Mouse (Mus musculus) hindbrain, embryonic 11.5 days (tissue): ENCODE results near the gene Vmn2r30. TPM values are rescaled to one million over a fixed set of nuclear protein-coding genes. Genes with fewer than 3 reads are reported as not detected.
A peak's percentile ranks its signal among the peaks of the same experiment; 100 is the strongest.
"Not testable (repeated sequence)": the region's sequence is repeated elsewhere in the genome, so short reads cannot be mapped to it uniquely, and the experiment has no call there.

Source experiments
- ATAC-seq: fragments of 200-750 bp; cut with Nextera tagmentation; 2 replicates; pipeline ENCODE4 v1.8.0; 2017; ENCODE audit warnings: mild to moderate bottlenecking, moderate TSS enrichment, moderate library complexity; ENCODE audit not compliant: low FRiP score
- DNase-seq: peaks from one replicate; pipeline ENCODE4 v3.0.0-alpha.2; 2015; ENCODE audit warnings: low spot score
- H3K27ac ChIP-seq: fragments of 300-500 bp; sonication (generic); 2 replicates; pipeline ENCODE4 v1.5.1; 2014; ENCODE audit warnings: mild to moderate bottlenecking, low read depth, low read length
- H3K27me3 ChIP-seq: fragments of 300-500 bp; sonication (generic); 2 replicates; pipeline ENCODE4 v1.6.1; 2014; ENCODE audit warnings: mild to moderate bottlenecking, low read length, moderate library complexity, mixed read lengths; ENCODE audit not compliant: control insufficient read depth, insufficient read depth
- H3K36me3 ChIP-seq: fragments of 300-500 bp; sonication (generic); 2 replicates; pipeline ENCODE4 v1.6.1; 2014; ENCODE audit warnings: mild to moderate bottlenecking, low read length, moderate library complexity, mixed read lengths; ENCODE audit not compliant: control insufficient read depth, insufficient read depth
- H3K4me1 ChIP-seq: fragments of 300-500 bp; sonication (generic); replicated peaks from 2 replicates; pipeline ENCODE4 v1.6.1; 2014; ENCODE audit warnings: low read length, mixed read lengths; ENCODE audit not compliant: control insufficient read depth, insufficient read depth
- H3K4me2 ChIP-seq: fragments of 300-500 bp; sonication (generic); replicated peaks from 2 replicates; pipeline ENCODE4 v1.6.1; 2014; ENCODE audit warnings: mild to moderate bottlenecking, low read depth, low read length
- H3K4me3 ChIP-seq: fragments of 300-500 bp; sonication (generic); 2 replicates; pipeline ENCODE4 v1.5.1; 2014; ENCODE audit warnings: low read depth, low read length
- H3K9ac ChIP-seq: fragments of 300-500 bp; sonication (generic); 2 replicates; pipeline ENCODE4 v1.6.1; 2014; ENCODE audit warnings: low read depth, low read length
- H3K9me3 ChIP-seq: fragments of 300-500 bp; sonication (generic); 2 replicates; pipeline ENCODE4 v1.6.1; 2016; ENCODE audit warnings: low read length; ENCODE audit not compliant: control insufficient read depth
- WGBS: fragments of 180-500 bp; shearing (Covaris S2); extraction: QIAGEN DNeasy Blood & Tissue Kit; methylation state at CpG from one replicate; pipeline ENCODE4 v1.1.7; 2014; 5-methylcytosine and 5-hydroxymethylcytosine counted together
- polyA plus RNA-seq: library from polyadenylated mRNA; unstranded; fragments of >200 nt; fragmentation: Nextera tagmentation; extraction: Ambion mirVana; gene quantifications from 2 replicates; pipeline ENCODE4 v1.2.1, GENCODE M21; 2014

Vmn2r30 gene
- polyA plus RNA-seq = not detected in 2 replicates

DNA sequence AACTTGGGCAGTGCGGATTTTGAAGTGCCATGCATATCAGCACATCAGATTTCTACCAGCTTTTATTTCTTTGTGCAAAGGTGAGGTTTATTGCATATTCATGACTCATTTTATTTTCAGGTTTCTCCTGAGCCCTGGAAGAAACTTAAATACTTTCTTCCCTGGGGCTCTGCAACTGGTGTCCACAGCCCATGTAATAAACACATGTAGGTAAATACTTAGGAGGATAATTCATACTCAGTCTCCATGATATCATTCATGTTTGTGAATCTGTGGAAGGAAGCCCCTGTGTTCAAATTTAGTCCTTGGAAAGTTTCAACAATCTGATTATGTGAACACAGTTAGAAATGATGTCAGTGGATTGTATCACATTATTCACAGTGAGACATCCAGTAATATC lies at the start of gene Vmn2r30:
Vmn2r30 (minus strand) TSS at position 101 of the 400 bp plus-strand sequence.
- not testable (repeated sequence) for H3K36me3 ChIP-seq, H3K9ac ChIP-seq, H3K9me3 ChIP-seq, ATAC-seq, DNase-seq, H3K4me1 ChIP-seq, H3K4me2 ChIP-seq, H3K4me3 ChIP-seq, H3K27ac ChIP-seq, H3K27me3 ChIP-seq
- no CpG with 5 or more reads among the region's 1 CpGs for WGBS

DNA sequence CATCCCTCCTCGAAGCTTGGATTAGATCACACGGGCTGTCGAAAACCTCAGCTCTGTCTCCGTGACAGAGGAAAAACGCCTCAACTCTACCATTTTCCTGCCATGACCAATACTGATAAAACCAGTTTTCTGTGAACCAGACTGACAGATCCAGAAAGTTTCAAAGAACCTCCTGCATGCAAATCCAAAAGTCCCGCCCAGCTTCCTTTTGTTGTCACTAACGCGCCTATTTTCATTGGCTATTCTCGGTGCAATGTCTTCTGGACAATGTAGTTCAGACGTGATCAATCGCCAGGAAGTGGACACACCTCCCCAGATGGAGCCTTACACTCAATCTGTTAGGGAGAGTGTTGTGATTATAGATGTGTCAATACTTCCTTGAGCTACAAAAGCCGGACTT lies 37.0 kb upstream of the Vmn2r30 start, which contains the start of gene Gm45783:
Gm45783 (minus strand) TSS at position 143 of the 400 bp plus-strand sequence.
- H3K27me3 ChIP-seq, H3K4me1 ChIP-seq, H3K9ac ChIP-seq, ATAC-seq, DNase-seq, H3K4me3 ChIP-seq, H3K4me2 ChIP-seq, H3K27ac ChIP-seq, H3K36me3 ChIP-seq, H3K9me3 ChIP-seq: not testable (repeated sequence)
- 50% methylated on average over 12 of the region's 12 CpGs for WGBS

DNA sequence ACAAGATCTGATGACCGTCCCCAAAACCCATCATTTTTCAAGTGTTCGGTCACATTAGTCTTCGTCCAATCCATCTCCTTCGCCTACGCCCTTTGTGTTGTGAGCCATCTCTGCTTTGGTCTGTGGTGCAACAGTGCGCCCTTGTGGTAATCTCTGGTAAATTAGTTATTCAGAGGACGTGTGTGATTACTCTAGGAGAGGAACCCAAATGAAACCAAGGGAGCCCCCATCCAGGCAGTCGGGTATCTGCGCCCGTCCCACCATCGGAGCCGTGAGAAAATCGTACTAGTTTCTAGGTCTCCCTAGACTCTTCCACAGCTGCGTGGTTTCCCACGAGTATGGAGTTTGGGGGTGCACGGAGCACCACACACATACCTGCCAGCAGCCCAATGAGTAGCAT lies 41.8 kb downstream of the Vmn2r30 start:
- WGBS = 80% methylated on average over 16 of the region's 16 CpGs

DNA sequence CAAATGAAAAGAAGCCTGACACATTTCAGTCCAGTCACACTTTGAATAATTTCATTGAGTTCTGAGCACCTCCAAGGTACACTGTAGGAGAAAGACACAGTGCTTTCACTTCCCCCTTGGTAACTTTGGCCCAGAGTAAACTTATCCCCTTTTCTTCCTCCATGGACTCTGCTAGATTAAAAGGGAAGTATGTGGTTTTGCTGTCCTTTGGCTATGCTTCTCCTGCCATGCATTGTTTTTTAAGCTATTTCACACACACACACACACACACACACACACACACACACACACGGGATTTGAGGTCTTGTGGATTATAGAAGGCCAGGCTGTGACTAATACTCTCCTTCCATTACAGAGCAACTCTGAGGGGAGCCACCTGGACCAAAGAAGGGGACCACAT lies 56.0 kb downstream of the Vmn2r30 start:
- no peak for ATAC-seq
- no peaks in the 10 kb centered on the region for H3K4me1 ChIP-seq
- 93% methylated on average over 1 of the region's 1 CpGs for WGBS

More for the DNA sequence above, 41.8 kb downstream of the Vmn2r30 start:
- Histone ChIP-seq H3K27ac (no peak overlapping the region), H3K27me3 (no peaks in the 10 kb centered on the region), H3K9me3 (no peaks in the 10 kb centered on the region), H3K36me3 (0 out of 2 replicates have a peak, but pooled peaks cover 2% of the 10 kb centered on the region), H3K4me3 (no peak overlapping the region), H3K4me2 (no peak overlapping the region), H3K4me1 (no peaks in the 10 kb centered on the region), H3K9ac (no peak overlapping the region)
- DNase-seq (peak; percentile 55), ATAC-seq (no peak)

DNA sequence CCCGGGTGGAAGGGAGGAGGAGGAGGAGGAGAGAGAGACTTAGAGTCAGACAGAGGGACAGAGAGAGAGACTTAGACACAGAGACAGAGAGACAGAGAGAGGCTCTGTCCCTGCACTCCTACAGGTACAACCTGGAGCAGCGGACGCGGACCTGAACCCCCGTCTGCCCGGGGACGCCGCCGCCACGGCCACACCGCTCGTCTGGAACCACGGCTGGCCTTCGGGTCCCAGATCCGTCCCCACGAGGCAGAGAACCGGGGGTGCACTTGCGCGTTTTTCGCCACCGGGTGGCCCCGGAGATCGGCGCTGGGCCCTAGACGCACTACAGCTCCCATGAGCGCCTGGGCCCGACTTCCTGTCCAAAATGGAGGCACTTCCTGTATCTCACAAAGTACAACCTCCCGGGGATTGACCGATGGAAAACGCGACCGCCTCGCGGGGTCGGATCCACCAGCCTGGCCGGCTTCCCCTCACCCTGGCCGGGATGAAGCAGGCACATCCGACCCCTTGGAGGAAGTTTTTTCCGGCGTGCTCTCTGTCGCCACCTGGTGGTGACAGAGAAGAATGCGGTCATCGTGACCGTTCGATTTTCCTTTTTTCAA lies 59.3 kb downstream of the Vmn2r30 start, which contains the start of gene Gm45844:
Gm45844 (minus strand) TSS at position 324 of the 602 bp plus-strand sequence.
- 41% methylated on average over 45 of the region's 45 CpGs for WGBS
- not testable (repeated sequence) for H3K27ac ChIP-seq, H3K9me3 ChIP-seq

More for the DNA sequence above, 56.0 kb downstream of the Vmn2r30 start:
- Histone ChIP-seq H3K27me3 (no peaks in the 10 kb centered on the region), H3K27ac (no peak overlapping the region), H3K4me2 (no peak overlapping the region), H3K4me3 (no peak overlapping the region), H3K9me3 (peaks cover 4% of the 10 kb centered on the region; the same call in 1 of the 2 replicates), H3K36me3 (0 out of 2 replicates have a peak, but pooled peaks cover 4% of the 10 kb centered on the region), H3K9ac (no peak overlapping the region)
- DNase-seq = no peak

DNA sequence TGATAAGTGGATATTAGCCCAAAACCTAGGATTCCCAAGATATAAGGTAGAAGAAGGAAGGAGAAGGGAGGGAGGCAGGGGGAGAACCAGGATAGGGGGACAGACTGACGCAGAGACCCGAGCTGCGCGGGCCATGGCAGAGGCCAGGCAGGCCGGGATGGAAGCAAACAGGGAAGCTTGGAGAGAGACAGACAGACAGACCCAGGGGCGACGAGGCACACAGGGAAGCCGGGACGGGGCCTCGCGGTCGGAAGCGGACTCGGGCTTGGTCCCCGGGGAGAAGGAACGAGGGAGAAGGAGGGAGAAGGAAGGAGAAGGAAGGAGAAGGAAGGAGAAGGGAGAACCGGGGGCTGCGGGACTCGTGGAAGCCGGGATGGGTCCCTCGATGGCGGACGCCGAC lies 59.9 kb downstream of the Vmn2r30 start:
- H3K9ac ChIP-seq = not testable (repeated sequence)
- ATAC-seq = peak; percentile 75; the same call in 1 of the 2 replicates

More for the DNA sequence above, 59.3 kb downstream of the Vmn2r30 start, which contains the start of gene Gm45844:
- ATAC-seq = peak; percentile 100
- H3K4me2 ChIP-seq = 0 out of 2 replicates have a peak within 1 kb of the TSS, but pooled peaks have one; percentile 8
- H3K36me3 ChIP-seq, H3K9ac ChIP-seq, H3K4me1 ChIP-seq, H3K27me3 ChIP-seq: not testable (repeated sequence)
- peak within 1 kb of the TSS; percentile 13 for H3K4me3 ChIP-seq
- DNase-seq = peak; percentile 78

More for the DNA sequence above, 59.9 kb downstream of the Vmn2r30 start:
- not testable (repeated sequence) for H3K4me1 ChIP-seq, H3K36me3 ChIP-seq, H3K27me3 ChIP-seq, H3K9me3 ChIP-seq, H3K27ac ChIP-seq
- peak overlapping the region; percentile 13 for H3K4me3 ChIP-seq
- DNase-seq = peak; percentile 57
- H3K4me2 ChIP-seq = 0 out of 2 replicates have a peak overlapping the region, but pooled peaks have one; percentile 8
- 39% methylated on average over 22 of the region's 24 CpGs for WGBS

Other genes starting within 250 kb of the Vmn2r30 start
- 18.1 and 19.9 TPM in 2 replicates for gene Zfp954, start 216.1 kb downstream of the Vmn2r30 start, polyA plus RNA-seq
- gene Zfp773, start 200.9 kb downstream of the Vmn2r30 start, polyA plus RNA-seq = 7.6 and 9.6 TPM in 2 replicates
- 3.4 and 4.4 TPM in 2 replicates for gene Zfp418, start 166.3 kb downstream of the Vmn2r30 start, polyA plus RNA-seq
- 10.9 TPM in 2 replicates for gene Zfp772, start 127.6 kb downstream of the Vmn2r30 start, polyA plus RNA-seq
- 0.11 TPM in 1 of 2 replicates, not detected in the other for gene Vmn2r29, start 90.3 kb downstream of the Vmn2r30 start, polyA plus RNA-seq
- gene Gm45844, start 59.3 kb downstream of the Vmn2r30 start, polyA plus RNA-seq = 1.9 and 2.8 TPM in 2 replicates
- gene Clcn4, start 36.8 kb downstream of the Vmn2r30 start, polyA plus RNA-seq = 63.2 and 72.0 TPM in 2 replicates
- gene Gm45783, start 37.0 kb upstream of the Vmn2r30 start, polyA plus RNA-seq = not detected in 2 replicates
- not detected in 2 replicates for gene Vmn2r31, start 62.1 kb upstream of the Vmn2r30 start, polyA plus RNA-seq
- not detected in 2 replicates for gene Vmn2r32, start 142.4 kb upstream of the Vmn2r30 start, polyA plus RNA-seq
- gene Vmn2r33, start 229.2 kb upstream of the Vmn2r30 start, polyA plus RNA-seq = not detected in 2 replicates